In the genomic region with DNA sequence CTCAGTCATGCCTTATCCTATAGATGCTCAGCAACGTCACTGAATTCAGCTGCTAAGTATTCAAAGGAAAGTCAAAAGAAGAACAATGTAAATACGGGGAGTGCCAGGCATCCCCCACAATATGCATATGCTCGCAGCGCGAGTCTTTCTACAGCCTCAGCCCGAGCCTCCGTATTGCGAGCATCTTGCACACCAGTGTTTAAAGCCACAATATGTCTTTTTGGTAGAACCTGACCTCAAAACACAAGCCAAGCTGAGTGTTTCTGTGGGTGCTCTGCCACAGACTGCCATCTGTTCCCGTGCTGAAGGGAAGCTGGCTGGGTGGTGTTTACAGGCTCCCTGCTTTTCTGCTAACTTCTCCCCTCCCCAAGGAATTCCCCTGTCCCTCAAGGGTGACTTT, we compare ENCODE assay signal across 14 mouse cellular contexts. TPM values are rescaled to one million over a fixed set of nuclear protein-coding genes. Genes with fewer than 3 reads are reported as not detected.
DNase-seq lines count a peak whose midpoint lies in the region; ATAC-seq and TF ChIP-seq lines count a peak whose summit lies in the region.
"Had no signal": no experiment of that assay in that cellular context is flagged by ENCODE, and none has a peak within 500 bp of the region (broad histone marks: within the 10 kb centered on the region; RNA-seq: fewer than 3 reads in every experiment).

No protein-coding gene starts in this region.

- no peaks in the 10 kb centered on the region for H3K4me1 ChIP-seq in hindbrain, postnatal 0 days (ENCODE audit: insufficient read depth, low read length)

- H3K36me3 ChIP-seq in hindbrain, postnatal 0 days (ENCODE audit: insufficient read depth, low read length): no peaks in the 10 kb centered on the region
- H3K36me3 ChIP-seq: liver, embryonic 15.5 days had no signal

- no peak for TF ChIP-seq CTCF in hindbrain, postnatal 0 days (IDR thresholded peaks at IDR 0.05; ENCODE audit: low read depth)

- H3K9ac ChIP-seq in hindbrain, postnatal 0 days (replicated peaks; ENCODE audit: low read length): no peak overlapping the region
- H3K9ac ChIP-seq: liver, embryonic 15.5 days had no signal

- no peaks in the 10 kb centered on the region for H3K27me3 ChIP-seq in hindbrain, postnatal 0 days (ENCODE audit: insufficient read depth, low read length)

- no peak overlapping the region for H3K4me3 ChIP-seq in hindbrain, postnatal 0 days (ENCODE audit: low read length)
- H3K4me3 ChIP-seq: liver, embryonic 15.5 days had no signal

- DNase-seq in cerebellum, adult 11 months: peak; percentile 39
- DNase-seq in cerebellum, postnatal 4 days (ENCODE audit: low spot score in 2 of 2): no peak
- DNase-seq in cerebellum, adult 18-20 months: peak; percentile 55 to 57
- DNase-seq in layer of hippocampus, adult 8-10 months (ENCODE audit: low spot score in 2 of 2): peak; percentile 57 to 59
- DNase-seq in right cerebral cortex, postnatal 10 days (ENCODE audit: low spot score in 2 of 2): peak; percentile 70 to 83
- no peak for DNase-seq in hindbrain, postnatal 0 days (ENCODE audit: low spot score)
- DNase-seq in urinary bladder, postnatal 10 days (ENCODE audit: low spot score): no peak
- no peak for DNase-seq in thymus, adult 18-20 months
- DNase-seq: gastrocnemius, postnatal 36 days; heart, postnatal 10 days; thymus, postnatal 4 days had no signal

- no peak overlapping the region for H3K27ac ChIP-seq in hindbrain, postnatal 0 days
- H3K27ac ChIP-seq: liver, embryonic 15.5 days had no signal

- ATAC-seq in hindbrain, postnatal 0 days: no peak
- ATAC-seq: activated CD4-positive, CD25-positive, alpha-beta regulatory T cell, adult 4 months had no signal

- WGBS in hindbrain, postnatal 0 days: 42% methylated on average over 9 of the region's 9 CpGs

- H3K4me2 ChIP-seq in hindbrain, postnatal 0 days (ENCODE audit: low read depth, low read length): no peak overlapping the region
- H3K4me2 ChIP-seq: liver, embryonic 15.5 days had no signal

- no peaks in the 10 kb centered on the region for H3K9me3 ChIP-seq in hindbrain, postnatal 0 days (ENCODE audit: low read length)
- H3K9me3 ChIP-seq: liver, embryonic 15.5 days had no signal

RNA-seq across cellular contexts. Expression of gene Wasf3, which starts 46.7 kb away (rescaled TPM):
- 100 to 1,000 TPM in 1 of 4 experiments, 10 to 100 TPM in 3; 92.2 to 101 (median 96.8) TPM for total RNA-seq in layer of hippocampus, adult 8-10 months (2022)
- 38.6 and 39.8 TPM in 2 replicates for total RNA-seq in hindbrain, postnatal 0 days (2014; rRNA removed)
- 15.7 and 17.0 TPM in 2 replicates for polyA plus RNA-seq in hindbrain, postnatal 0 days (2015; fragmentation: Nextera tagmentation; extraction: Ambion mirVana)
- total RNA-seq: megakaryocyte, adult 5-6 weeks had no signal
- polyA plus RNA-seq: activated CD4-positive, CD25-positive, alpha-beta regulatory T cell, adult 4 months had no signal

Comparison
In these comparisons a context has a peak if more than half of its experiments do, and no peak if none do; other contexts are left out.
1. DNase-seq: peak in cerebellum, adult 11 months (single experiment), cerebellum, adult 18-20 months (2 of 2), layer of hippocampus, adult 8-10 months (2 of 2) and right cerebral cortex, postnatal 10 days (2 of 2); none in cerebellum, postnatal 4 days (0 of 2), hindbrain, postnatal 0 days (single experiment), urinary bladder, postnatal 10 days (single experiment) and thymus, adult 18-20 months (0 of 2).